Mouse (Mus musculus): ENCODE data around the gene Gyg. TPM values are rescaled to one million over a fixed set of nuclear protein-coding genes. Genes with fewer than 3 reads are reported as not detected.
"Not testable (repeated sequence)": the region's sequence is repeated elsewhere in the genome, so short reads cannot be mapped to it uniquely, and the experiment has no call there.

Gyg gene
- polyA plus RNA-seq, 1 experiment from 2014 or later, result 36.4 TPM

GRCm38 (mm10) chr3:20130456-20131349 is 24.4 kb downstream of the Gyg start:
- Histone ChIP-seq H3K4me1 (no peaks in the 10 kb centered on the region), H3K4me2 (no peak overlapping the region), H3K36me3 (peaks cover 2% of the 10 kb centered on the region; the same call in 1 of the 2 replicates), H3K9ac (no peak overlapping the region), H3K9me3 (no peaks in the 10 kb centered on the region), H3K27ac (no peak overlapping the region), H3K4me3 (no peak overlapping the region), H3K27me3 (no peaks in the 10 kb centered on the region)
- WGBS, result 87% methylated on average over 8 of the region's 8 CpGs
- peak; percentile 65; the same call in 1 of the 2 replicates for ATAC-seq (ENCODE audit: insufficient number of reproducible peaks, insufficient read depth, low FRiP score, low TSS enrichment, low read depth)

- 81% methylated on average over 5 of the region's 5 CpGs for WGBS
- no peak for ATAC-seq (ENCODE audit: insufficient number of reproducible peaks, insufficient read depth, low FRiP score, low TSS enrichment, low read depth)
- Histone ChIP-seq H3K4me1 (no peaks in the 10 kb centered on the region), H3K36me3 (peaks cover 2% of the 10 kb centered on the region; the same call in 1 of the 2 replicates), H3K27me3 (no peaks in the 10 kb centered on the region), H3K4me2 (no peak overlapping the region), H3K27ac (no peak overlapping the region), H3K4me3 (no peak overlapping the region), H3K9ac (no peak overlapping the region), H3K9me3 (no peaks in the 10 kb centered on the region)
Observed at GRCm38 (mm10) chr3:20129491-20129890, 25.6 kb downstream of the Gyg start.

GRCm38 (mm10) chr3:20127047-20127595 is 28.0 kb downstream of the Gyg start:
- Histone ChIP-seq H3K36me3 (peaks cover 8% of the 10 kb centered on the region), H3K4me3 (no peak overlapping the region), H3K9me3 (no peaks in the 10 kb centered on the region), H3K4me2 (no peak overlapping the region), H3K27ac (no peak overlapping the region), H3K9ac (no peak overlapping the region), H3K27me3 (no peaks in the 10 kb centered on the region), H3K4me1 (no peaks in the 10 kb centered on the region)
- WGBS, result 57% methylated on average over 2 of the region's 2 CpGs
- no peak for ATAC-seq (ENCODE audit: insufficient number of reproducible peaks, insufficient read depth, low FRiP score, low TSS enrichment, low read depth)

- H3K9ac ChIP-seq, result no peak overlapping the region
Observed at GRCm38 (mm10) chr3:20125604-20126003, 29.5 kb downstream of the Gyg start.

GRCm38 (mm10) chr3:20121582-20121981 is 33.5 kb downstream of the Gyg start:
- not testable (repeated sequence) for H3K9me3 ChIP-seq; H3K4me3 ChIP-seq; H3K27ac ChIP-seq; H3K9ac ChIP-seq; H3K4me1 ChIP-seq; H3K4me2 ChIP-seq; H3K27me3 ChIP-seq; ATAC-seq (ENCODE audit: insufficient number of reproducible peaks, insufficient read depth, low FRiP score, low TSS enrichment, low read depth)
- H3K36me3 ChIP-seq, result peaks cover 22% of the 10 kb centered on the region
- 91% methylated on average over 5 of the region's 5 CpGs for WGBS

More at GRCm38 (mm10) chr3:20125604-20126003, 29.5 kb downstream of the Gyg start:
- no peaks in the 10 kb centered on the region for H3K9me3 ChIP-seq
- H3K4me1 ChIP-seq, result no peaks in the 10 kb centered on the region
- no peak for ATAC-seq (ENCODE audit: insufficient number of reproducible peaks, insufficient read depth, low FRiP score, low TSS enrichment, low read depth)
- 90% methylated on average over 5 of the region's 5 CpGs for WGBS
- H3K4me3 ChIP-seq, result no peak overlapping the region
- peaks cover 10% of the 10 kb centered on the region for H3K36me3 ChIP-seq
- H3K27ac ChIP-seq, result no peak overlapping the region
- H3K4me2 ChIP-seq, result no peak overlapping the region
- H3K27me3 ChIP-seq, result no peaks in the 10 kb centered on the region

- Histone ChIP-seq H3K9me3 (no peaks in the 10 kb centered on the region), H3K4me1 (no peaks in the 10 kb centered on the region), H3K27ac (no peak overlapping the region), H3K27me3 (no peaks in the 10 kb centered on the region), H3K36me3 (peaks cover 22% of the 10 kb centered on the region), H3K9ac (no peak overlapping the region), H3K4me2 (no peak overlapping the region), H3K4me3 (no peak overlapping the region)
- ATAC-seq (ENCODE audit: insufficient number of reproducible peaks, insufficient read depth, low FRiP score, low TSS enrichment, low read depth), result no peak
- WGBS, result 65% methylated on average over 4 of the region's 4 CpGs
Observed at GRCm38 (mm10) chr3:20119686-20120244, 35.4 kb downstream of the Gyg start.

GRCm38 (mm10) chr3:20119044-20119591 is 36.0 kb downstream of the Gyg start:
- no peak for ATAC-seq (ENCODE audit: insufficient number of reproducible peaks, insufficient read depth, low FRiP score, low TSS enrichment, low read depth)
- Histone ChIP-seq H3K4me2 (no peak overlapping the region), H3K27me3 (no peaks in the 10 kb centered on the region), H3K9me3 (no peaks in the 10 kb centered on the region), H3K27ac (no peak overlapping the region), H3K4me3 (no peak overlapping the region), H3K36me3 (peaks cover 22% of the 10 kb centered on the region), H3K4me1 (no peaks in the 10 kb centered on the region), H3K9ac (no peak overlapping the region)
- 91% methylated on average over 19 of the region's 19 CpGs for WGBS

- H3K27ac ChIP-seq, result no peak overlapping the region
- no peak overlapping the region for H3K9ac ChIP-seq
- H3K9me3 ChIP-seq, result no peaks in the 10 kb centered on the region
- 93% methylated on average over 2 of the region's 2 CpGs for WGBS
- H3K4me1 ChIP-seq, result no peaks in the 10 kb centered on the region
- H3K36me3 ChIP-seq, result peaks cover 41% of the 10 kb centered on the region
- no peak overlapping the region for H3K4me3 ChIP-seq
- H3K4me2 ChIP-seq, result no peak overlapping the region
- no peak for ATAC-seq (ENCODE audit: insufficient number of reproducible peaks, insufficient read depth, low FRiP score, low TSS enrichment, low read depth)
- H3K27me3 ChIP-seq, result no peaks in the 10 kb centered on the region
Observed at GRCm38 (mm10) chr3:20111913-20112312, 43.2 kb downstream of the Gyg start.

- 89% methylated on average over 5 of the region's 5 CpGs for WGBS
Observed at GRCm38 (mm10) chr3:20108881-20109280, 46.2 kb downstream of the Gyg start.

GRCm38 (mm10) chr3:20104776-20105175 is 50.3 kb downstream of the Gyg start:
- H3K4me1 ChIP-seq, result no peaks in the 10 kb centered on the region
- no peak for ATAC-seq (ENCODE audit: insufficient number of reproducible peaks, insufficient read depth, low FRiP score, low TSS enrichment, low read depth)
- no peak overlapping the region for H3K4me2 ChIP-seq
- peaks cover 24% of the 10 kb centered on the region for H3K36me3 ChIP-seq
- no peaks in the 10 kb centered on the region for H3K27me3 ChIP-seq
- H3K9ac ChIP-seq, result no peak overlapping the region
- no peaks in the 10 kb centered on the region for H3K9me3 ChIP-seq
- H3K4me3 ChIP-seq, result no peak overlapping the region
- 94% methylated on average over 2 of the region's 2 CpGs for WGBS
- no peak overlapping the region for H3K27ac ChIP-seq

More at GRCm38 (mm10) chr3:20108881-20109280, 46.2 kb downstream of the Gyg start:
- H3K27me3 ChIP-seq, result no peaks in the 10 kb centered on the region
- H3K4me3 ChIP-seq, result no peak overlapping the region
- ATAC-seq (ENCODE audit: insufficient number of reproducible peaks, insufficient read depth, low FRiP score, low TSS enrichment, low read depth), result no peak
- no peak overlapping the region for H3K4me2 ChIP-seq
- H3K9me3 ChIP-seq, result no peaks in the 10 kb centered on the region
- no peaks in the 10 kb centered on the region for H3K4me1 ChIP-seq
- no peak overlapping the region for H3K9ac ChIP-seq
- H3K36me3 ChIP-seq, result peaks cover 36% of the 10 kb centered on the region
- H3K27ac ChIP-seq, result no peak overlapping the region

GRCm38 (mm10) chr3:20104318-20104717 is 50.8 kb downstream of the Gyg start:
- no peak overlapping the region for H3K27ac ChIP-seq
- H3K36me3 ChIP-seq, result peaks cover 20% of the 10 kb centered on the region
- H3K9me3 ChIP-seq, result no peaks in the 10 kb centered on the region
- H3K4me2 ChIP-seq, result no peak overlapping the region
- no peaks in the 10 kb centered on the region for H3K27me3 ChIP-seq
- no peak for ATAC-seq (ENCODE audit: insufficient number of reproducible peaks, insufficient read depth, low FRiP score, low TSS enrichment, low read depth)
- H3K4me1 ChIP-seq, result no peaks in the 10 kb centered on the region
- no peak overlapping the region for H3K4me3 ChIP-seq
- WGBS, result 91% methylated on average over 8 of the region's 8 CpGs
- no peak overlapping the region for H3K9ac ChIP-seq
